Mouse (Mus musculus) liver, embryonic 14.5 days (tissue): Measurements from ENCODE around the gene Hoxa5. TPM values are rescaled to one million over a fixed set of nuclear protein-coding genes. Genes with fewer than 3 reads are reported as not detected.

Experiments used
- ATAC-seq: fragments of 200-750 bp; cut with Nextera tagmentation; 2 replicates; pipeline ENCODE4 v1.8.0; 2017; ENCODE audit warnings: moderate number of reproducible peaks, mild to moderate bottlenecking, moderate library complexity; ENCODE audit not compliant: insufficient read depth
- DNase-seq, 3 experiments: peaks; one replicate each; pipeline ENCODE4 v3.0.0-alpha.2; 2012 to 2013; ENCODE audit warnings: low read depth in 3 of 3, low spot score in 3 of 3
- H3K27ac ChIP-seq: fragments of 300-500 bp; sonication (generic); 2 replicates; pipeline ENCODE4 v1.5.1; 2014; ENCODE audit warnings: moderate library complexity, mild to moderate bottlenecking, control low read depth, inconsistent platforms
- H3K27me3 ChIP-seq: fragments of 300-500 bp; sonication (generic); 2 replicates; pipeline ENCODE4 v1.6.1; 2014; ENCODE audit warnings: mild to moderate bottlenecking, low read length, moderate library complexity; ENCODE audit not compliant: control insufficient read depth, insufficient read depth
- H3K36me3 ChIP-seq: fragments of 300-500 bp; sonication (generic); replicated peaks from 2 replicates; pipeline ENCODE4 v1.6.1; 2014; ENCODE audit warnings: low read depth; ENCODE audit not compliant: control insufficient read depth, insufficient read depth
- H3K4me1 ChIP-seq, 2 experiments: fragments of 200-500 bp in 1 of 2; fragments of 300-500 bp in 1 of 2; sonication (generic) in 1 of 2; replicated peaks; 2 replicates each; pipeline ENCODE4 v1.6.1; 2012 to 2014; ENCODE audit warnings: antibody characterized with exemption in 1 of 2, inconsistent platforms in 1 of 2, low read length in 1 of 2; ENCODE audit not compliant: control insufficient read depth in 2 of 2, insufficient read depth in 2 of 2
- H3K4me2 ChIP-seq: fragments of 300-500 bp; sonication (generic); 2 replicates; pipeline ENCODE4 v1.6.1; 2014; ENCODE audit warnings: low read depth, mild to moderate bottlenecking, control low read depth, moderate library complexity
- H3K4me3 ChIP-seq, 2 experiments: fragments of 200-500 bp in 1 of 2; fragments of 300-500 bp in 1 of 2; sonication (generic) in 1 of 2; 2 replicates each; pipeline ENCODE4 v1.5.1; 2012 to 2014; ENCODE audit warnings: low read depth in 2 of 2, low read length in 2 of 2, mild to moderate bottlenecking in 2 of 2, control low read depth in 1 of 2, inconsistent platforms in 1 of 2, moderate library complexity in 1 of 2; ENCODE audit not compliant: insufficient read depth in 1 of 2
- H3K9ac ChIP-seq: fragments of 300-500 bp; sonication (generic); replicated peaks from 2 replicates; pipeline ENCODE4 v1.6.1; 2014; ENCODE audit warnings: mild to moderate bottlenecking, control low read depth, moderate library complexity
- H3K9me3 ChIP-seq: fragments of 300-500 bp; sonication (generic); 2 replicates; pipeline ENCODE4 v1.6.1; 2016; ENCODE audit warnings: low read length, mixed read lengths; ENCODE audit not compliant: control insufficient read depth
- CTCF ChIP-seq: IDR thresholded peaks from 2 replicates; pipeline ENCODE4 v1.5.1; 2016; ENCODE audit warnings: antibody characterized with exemption, low read depth, control low read depth
- EP300 ChIP-seq: IDR thresholded peaks from 2 replicates; pipeline ENCODE4 v1.6.1; 2016; ENCODE audit warnings: antibody characterized with exemption, low read depth
- WGBS: fragments of 180-500 bp; shearing (Covaris S2); extraction: QIAGEN DNeasy Blood & Tissue Kit; methylation state at CpG from one replicate; pipeline ENCODE4 v1.1.7; 2014; ENCODE audit not compliant: insufficient replicate concordance; 5-methylcytosine and 5-hydroxymethylcytosine counted together
- polyA plus RNA-seq, 2 experiments: library from polyadenylated mRNA; depleted of rRNA in 1 of 2; stranded (reverse) in 1 of 2; unstranded in 1 of 2; fragments of >200 nt; fragmentation: Nextera tagmentation in 1 of 2; extraction: Ambion mirVana in 1 of 2; gene quantifications; 2 replicates each; pipeline versions ENCODE4 v1.2.1 to v1.2.3; 2012 to 2014

Gene Hoxa5
- polyA plus RNA-seq, 2 experiments, result 0.43 to 0.52 TPM

- WGBS, result 24% methylated on average over 1 of the region's 1 CpGs
- ATAC-seq (no peak), DNase-seq (no peak)
- TF ChIP-seq CTCF (no peak), EP300 (no peak)
- Histone ChIP-seq H3K9ac (no peak overlapping the region), H3K36me3 (no peaks in the 10 kb centered on the region), H3K9me3 (no peaks in the 10 kb centered on the region), H3K4me1 (0 out of 4 replicates have a peak, but pooled peaks cover 0 to 3% of the 10 kb centered on the region in 2 experiments), H3K4me3 (no peak overlapping the region), H3K4me2 (no peak overlapping the region), H3K27me3 (peaks cover 62% of the 10 kb centered on the region), H3K27ac (no peak overlapping the region)
These were observed 17.9 kb downstream of the Hoxa5 start for GRCm38 (mm10) chr6:52186500-52186899.

- ATAC-seq, result no peak
- WGBS, result 27% methylated on average over 3 of the region's 3 CpGs
- no peak overlapping the region for H3K4me3 ChIP-seq
- no peaks in the 10 kb centered on the region for H3K9me3 ChIP-seq
- H3K27me3 ChIP-seq, result peaks cover 55% of the 10 kb centered on the region
- no peak for TF ChIP-seq EP300
- no peak for TF ChIP-seq CTCF
- H3K27ac ChIP-seq, result no peak overlapping the region
- H3K36me3 ChIP-seq, result no peaks in the 10 kb centered on the region
- H3K4me1 ChIP-seq, result 0 out of 4 replicates have a peak, but pooled peaks cover 0 to 3% of the 10 kb centered on the region in 2 experiments
- no peak overlapping the region for H3K4me2 ChIP-seq
- H3K9ac ChIP-seq, result no peak overlapping the region
- no peak for DNase-seq
These were observed 18.6 kb downstream of the Hoxa5 start for GRCm38 (mm10) chr6:52185834-52186233.

- H3K9ac ChIP-seq, result no peak overlapping the region
- TF ChIP-seq EP300, result no peak
- TF ChIP-seq CTCF, result no peak
- H3K9me3 ChIP-seq, result no peaks in the 10 kb centered on the region
- no peak overlapping the region for H3K4me3 ChIP-seq
- H3K27ac ChIP-seq, result no peak overlapping the region
- WGBS, result 5% methylated on average over 19 of the region's 19 CpGs
- H3K27me3 ChIP-seq, result peaks cover 53% of the 10 kb centered on the region
- 0 out of 4 replicates have a peak, but pooled peaks cover 0 to 3% of the 10 kb centered on the region in 2 experiments for H3K4me1 ChIP-seq
- ATAC-seq (no peak), DNase-seq (no peak)
- H3K4me2 ChIP-seq, result no peak overlapping the region
- no peaks in the 10 kb centered on the region for H3K36me3 ChIP-seq
These were observed 19.2 kb downstream of the Hoxa5 start for GRCm38 (mm10) chr6:52185222-52185621.

GRCm38 (mm10) chr6:52184668-52185067 lies 19.7 kb downstream of the Hoxa5 start:
- Histone ChIP-seq H3K4me3 (no peak overlapping the region), H3K27me3 (peaks cover 53% of the 10 kb centered on the region), H3K36me3 (no peaks in the 10 kb centered on the region), H3K9me3 (no peaks in the 10 kb centered on the region), H3K4me1 (0 out of 4 replicates have a peak, but pooled peaks cover 0 to 3% of the 10 kb centered on the region in 2 experiments), H3K9ac (no peak overlapping the region), H3K27ac (no peak overlapping the region), H3K4me2 (no peak overlapping the region)
- no peak for TF ChIP-seq EP300
- no peak for TF ChIP-seq CTCF
- no peak for ATAC-seq
- DNase-seq, result no peak
- WGBS, result 25% methylated on average over 6 of the region's 6 CpGs

- ATAC-seq (no peak), DNase-seq (no peak)
- TF ChIP-seq EP300 (no peak), CTCF (no peak)
- Histone ChIP-seq H3K4me2 (no peak overlapping the region), H3K27ac (no peak overlapping the region), H3K9ac (no peak overlapping the region), H3K4me3 (no peak overlapping the region), H3K36me3 (no peaks in the 10 kb centered on the region), H3K9me3 (no peaks in the 10 kb centered on the region), H3K4me1 (0 out of 4 replicates have a peak, but pooled peaks cover 0 to 3% of the 10 kb centered on the region in 2 experiments), H3K27me3 (peaks cover 56% of the 10 kb centered on the region)
- WGBS, result 39% methylated on average over 10 of the region's 10 CpGs
These were observed 20.9 kb downstream of the Hoxa5 start for GRCm38 (mm10) chr6:52183311-52184080.
